Mouse (Mus musculus) MEL (cell line): Measurements from ENCODE around the gene C2cd4d. TPM values are rescaled to one million over a fixed set of nuclear protein-coding genes. Genes with fewer than 3 reads are reported as not detected.

Experiments used
- DNase-seq: peaks from one replicate; pipeline ENCODE4 v3.0.0; 2011; ENCODE audit warnings: low read depth, low spot score
- H3K27ac ChIP-seq: 2 replicates; pipeline ENCODE4 v1.5.1; 2012; ENCODE audit warnings: low read depth, mild to moderate bottlenecking, control low read depth, low read length, moderate library complexity; ENCODE audit not compliant: control insufficient read depth
- H3K27me3 ChIP-seq, 2 experiments: fragments of 150-350 bp in 1 of 2; sonication (generic) in 1 of 2; 2 replicates each; pipeline ENCODE4 v1.6.1; 2012; ENCODE audit warnings: low read length in 2 of 2, mild to moderate bottlenecking in 2 of 2, improper control_type of control experiment in 1 of 2, moderate library complexity in 1 of 2; ENCODE audit not compliant: insufficient read depth in 2 of 2, control insufficient read depth in 1 of 2
- H3K36me3 ChIP-seq, 2 experiments: 2 replicates each; pipeline ENCODE4 v1.6.1; 2012 to 2014; ENCODE audit warnings: low read length in 2 of 2, improper control_type of control experiment in 1 of 2, inconsistent platforms in 1 of 2, mild to moderate bottlenecking in 1 of 2; ENCODE audit not compliant: insufficient read depth in 2 of 2, control insufficient read depth in 1 of 2
- H3K4me1 ChIP-seq, 2 experiments: fragments of 150-350 bp in 1 of 2; sonication (generic) in 1 of 2; 2 replicates each; pipeline ENCODE4 v1.6.1; 2012; ENCODE audit warnings: low read length in 2 of 2, improper control_type of control experiment in 1 of 2, mild to moderate bottlenecking in 1 of 2; ENCODE audit not compliant: insufficient read depth in 2 of 2, control insufficient read depth in 1 of 2
- H3K4me3 ChIP-seq, 2 experiments: fragments of 150-350 bp in 1 of 2; sonication (generic) in 1 of 2; 2 replicates each; pipeline ENCODE4 v1.5.1; 2012; ENCODE audit warnings: low read depth in 2 of 2, low read length in 2 of 2, mild to moderate bottlenecking in 2 of 2, moderate library complexity in 2 of 2, control low read depth in 1 of 2, improper control_type of control experiment in 1 of 2; ENCODE audit not compliant: control insufficient read depth in 1 of 2, insufficient read depth in 1 of 2
- H3K79me2 ChIP-seq: 2 replicates; pipeline ENCODE4 v1.6.1; 2012; ENCODE audit warnings: mild to moderate bottlenecking, low read length, moderate library complexity; ENCODE audit not compliant: control insufficient read depth, poor library complexity, insufficient read depth
- H3K9ac ChIP-seq: 2 replicates; pipeline ENCODE4 v1.6.1; 2012; ENCODE audit warnings: low read depth, mild to moderate bottlenecking, control low read depth, low read length, moderate library complexity; ENCODE audit not compliant: control insufficient read depth, poor library complexity, severe bottlenecking
- H3K9me3 ChIP-seq: fragments of 150-350 bp; sonication (generic); replicated peaks from 2 replicates; pipeline ENCODE4 v1.6.1; 2012; ENCODE audit warnings: mild to moderate bottlenecking, low read length, improper control_type of control experiment, moderate library complexity; ENCODE audit not compliant: insufficient read depth
- CHD1 ChIP-seq: IDR thresholded peaks from 2 replicates; pipeline ENCODE4 v1.6.1; 2012; ENCODE audit warnings: low read depth, mild to moderate bottlenecking, inconsistent platforms, low read length, improper control_type of control experiment
- CTCF ChIP-seq, 3 experiments: IDR thresholded peaks in 2 of 3; conservative IDR thresholded peaks in 1 of 3; 2 replicates each; pipeline ENCODE4 v1.5.1; 2011 to 2012; ENCODE audit warnings: low read length in 3 of 3, low read depth in 2 of 3, mild to moderate bottlenecking in 2 of 3, improper control_type of control experiment in 1 of 3, inconsistent platforms in 1 of 3, mixed read lengths in 1 of 3, moderate library complexity in 1 of 3; ENCODE audit not compliant: control insufficient read depth in 1 of 3, insufficient read depth in 1 of 3, poor library complexity in 1 of 3, severe bottlenecking in 1 of 3
- E2F4 ChIP-seq: IDR thresholded peaks from 2 replicates; pipeline ENCODE4 v1.6.1; 2011; ENCODE audit warnings: low read depth, low read length, improper control_type of control experiment, borderline replicate concordance
- ELF1 ChIP-seq: IDR thresholded peaks from 2 replicates; pipeline ENCODE4 v1.6.1; 2014; ENCODE audit warnings: low read depth, mild to moderate bottlenecking, inconsistent platforms, low read length, improper control_type of control experiment, moderate library complexity
- EP300 ChIP-seq, 2 experiments: IDR thresholded peaks; 2 replicates each; pipeline ENCODE4 v1.6.1; 2011; ENCODE audit warnings: improper control_type of control experiment in 2 of 2, low read length in 2 of 2, low read depth in 1 of 2, mild to moderate bottlenecking in 1 of 2
- GABPA ChIP-seq: IDR thresholded peaks from 2 replicates; pipeline ENCODE4 v1.6.1; 2012; ENCODE audit warnings: low read depth, mild to moderate bottlenecking, inconsistent platforms, low read length, improper control_type of control experiment, moderate library complexity
- HCFC1 ChIP-seq: IDR thresholded peaks from 2 replicates; pipeline ENCODE4 v1.6.1; 2012; ENCODE audit warnings: low read depth, mild to moderate bottlenecking, inconsistent platforms, low read length, improper control_type of control experiment, moderate library complexity
- MAX ChIP-seq: IDR thresholded peaks from 2 replicates; pipeline ENCODE4 v1.6.1; 2011; ENCODE audit warnings: low read length, improper control_type of control experiment
- NRF1 ChIP-seq: IDR thresholded peaks from 2 replicates; pipeline ENCODE4 v1.6.1; 2014; ENCODE audit warnings: low read depth, mild to moderate bottlenecking, inconsistent platforms, low read length, improper control_type of control experiment, moderate library complexity; ENCODE audit not compliant: poor library complexity, insufficient read depth, severe bottlenecking
- RAD21 ChIP-seq: IDR thresholded peaks from 2 replicates; pipeline ENCODE4 v1.6.1; 2011; ENCODE audit warnings: mild to moderate bottlenecking, low read depth, low read length, improper control_type of control experiment
- SIN3A ChIP-seq: IDR thresholded peaks from 2 replicates; pipeline ENCODE4 v1.6.1; 2012; ENCODE audit warnings: low read length, improper control_type of control experiment, inconsistent platforms
- USF1 ChIP-seq: IDR thresholded peaks from 2 replicates; pipeline ENCODE4 v1.6.1; 2014; ENCODE audit warnings: low read depth, mild to moderate bottlenecking, inconsistent platforms, low read length, improper control_type of control experiment, moderate library complexity
- USF2 ChIP-seq, 2 experiments: IDR thresholded peaks; 2 replicates each; pipeline ENCODE4 v1.6.1; 2011 to 2012; ENCODE audit warnings: improper control_type of control experiment in 2 of 2, low read length in 2 of 2, borderline replicate concordance in 1 of 2, inconsistent platforms in 1 of 2, low read depth in 1 of 2, mild to moderate bottlenecking in 1 of 2; ENCODE audit not compliant: insufficient read depth in 1 of 2
- ZKSCAN1 ChIP-seq: IDR thresholded peaks from 2 replicates; pipeline ENCODE4 v1.6.1; 2012; ENCODE audit warnings: low read depth, mild to moderate bottlenecking, inconsistent platforms, low read length, improper control_type of control experiment, moderate library complexity
- polyA plus RNA-seq, 2 experiments: library from polyadenylated mRNA; stranded (reverse) in 1 of 2; unstranded in 1 of 2; fragments of >175 nt in 1 of 2; fragments of >200 nt in 1 of 2; gene quantifications; 2 replicates each; pipeline versions ENCODE4 v1.2.1 to v1.2.4; 2012; ENCODE audit warnings: low replicate concordance in 2 of 2, low read depth in 1 of 2; ENCODE audit not compliant: insufficient read length in 2 of 2, insufficient read depth in 1 of 2, missing spikeins in 1 of 2
- total RNA-seq: library from RNA; depleted of rRNA; stranded (reverse); fragments of 300-350 nt; gene quantifications from 2 replicates; pipeline ENCODE4 v1.2.3, GENCODE M21; 2012

Gene C2cd4d
- total and polyA plus RNA-seq, 3 experiments = not detected

GRCm38 (mm10) chr3:94369709-94370108 lies 7.5 kb downstream of the C2cd4d start (continued):
- peak; percentile 45; the same call in 1 of the 2 replicates for TF ChIP-seq SIN3A

DNA sequence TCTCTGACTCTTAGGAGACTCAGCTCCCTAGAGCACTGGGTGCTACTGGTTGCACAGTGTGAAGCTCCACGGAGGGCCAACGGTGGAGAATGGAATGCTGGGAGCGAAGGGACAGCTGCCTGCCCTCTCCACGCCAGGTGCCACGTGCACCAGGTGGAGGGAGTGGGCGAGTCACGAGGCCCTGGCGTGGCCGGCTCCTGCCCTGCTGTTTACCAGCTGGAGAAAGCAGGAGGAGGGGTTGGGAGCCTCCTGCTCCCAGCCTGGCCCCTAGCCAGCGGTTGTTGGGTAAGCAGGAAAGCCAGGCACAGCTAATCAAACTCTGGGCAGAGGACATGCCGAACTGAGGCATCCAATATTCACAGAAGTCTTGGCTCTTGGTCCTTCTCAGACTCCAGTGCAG lies 9.4 kb downstream of the C2cd4d start:
- Histone ChIP-seq H3K9ac (no peak overlapping the region), H3K4me1 (peaks cover 0 to 4% of the 10 kb centered on the region in 2 experiments; a peak in 3 of 4 replicates), H3K27ac (no peak overlapping the region)
- TF ChIP-seq EP300 (IDR thresholded peaks at IDR 0.05; ENCODE audit: low read depth in 1 of 2, low read length in 2 of 2) (no peak), GABPA (no peak), HCFC1 (no peak), RAD21 (no peak)
- TF ChIP-seq, all 39 proteins: peak for 0
- Histone ChIP-seq H3K79me2 (no peaks in the 10 kb centered on the region), H3K9me3 (no peaks in the 10 kb centered on the region), H3K27me3 (no peaks in the 10 kb centered on the region), H3K36me3 (peaks cover 0 to 6% of the 10 kb centered on the region in 2 experiments; a peak in 2 of 4 replicates), H3K4me3 (no peak overlapping the region)
- no peak for DNase-seq

DNA sequence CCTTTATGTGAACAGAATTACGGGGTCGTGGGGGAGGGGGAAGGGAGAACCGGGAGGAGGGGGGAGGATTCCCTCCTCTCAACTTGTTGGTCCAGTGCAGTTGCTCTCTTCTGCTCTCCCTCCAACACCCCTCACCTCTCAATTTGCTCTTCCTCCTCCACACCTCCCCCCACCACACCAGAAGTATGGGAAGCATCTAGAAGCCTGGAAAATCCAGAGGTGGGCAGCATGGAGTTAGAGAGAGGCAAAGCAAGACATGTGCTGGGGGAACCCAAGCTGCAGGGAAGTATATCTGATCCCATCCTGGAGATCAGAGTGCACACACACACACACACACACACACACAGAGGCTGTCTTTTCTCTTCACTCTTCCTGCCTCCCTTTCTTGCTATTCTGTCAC lies 9.8 kb downstream of the C2cd4d start:
- Histone ChIP-seq H3K36me3 (peaks cover 0 to 6% of the 10 kb centered on the region in 2 experiments; a peak in 2 of 4 replicates), H3K27ac (no peak overlapping the region), H3K4me1 (peaks cover 0 to 4% of the 10 kb centered on the region in 2 experiments; a peak in 3 of 4 replicates), H3K9ac (no peak overlapping the region), H3K27me3 (no peaks in the 10 kb centered on the region), H3K9me3 (no peaks in the 10 kb centered on the region), H3K4me3 (no peak overlapping the region), H3K79me2 (no peaks in the 10 kb centered on the region)
- TF ChIP-seq USF1 (no peak), ZKSCAN1 (no peak), MAX (no peak), CTCF (IDR thresholded peaks at IDR 0.05 in 2 of 3, conservative IDR thresholded peaks at IDR 0.05 in 1 of 3; ENCODE audit: control insufficient read depth in 1 of 3, insufficient read depth in 1 of 3, low read depth in 2 of 3, low read length in 3 of 3, poor library complexity in 1 of 3, severe bottlenecking in 1 of 3) (no peak), USF2 (IDR thresholded peaks at IDR 0.05; ENCODE audit: borderline replicate concordance in 1 of 2, insufficient read depth in 1 of 2, low read depth in 1 of 2, low read length in 2 of 2) (no peak)
- DNase-seq = no peak

GRCm38 (mm10) chr3:94372641-94373040 lies 10.4 kb downstream of the C2cd4d start, which contains the start of gene Rorc:
Gene Rorc (plus strand): TSS chr3:94372794.
- H3K27ac ChIP-seq = no peak within 1 kb of the TSS
- no peak for DNase-seq
- peaks cover 0 to 6% of the 10 kb centered on the region in 2 experiments; a peak in 2 of 4 replicates for H3K36me3 ChIP-seq
- no peak within 1 kb of the TSS for H3K9ac ChIP-seq
- no peaks in the 10 kb centered on the region for H3K27me3 ChIP-seq
- H3K9me3 ChIP-seq = no peaks in the 10 kb centered on the region
- TF ChIP-seq USF1 (no peak), ELF1 (no peak), RAD21 (no peak), NRF1 (no peak), E2F4 (no peak), CHD1 (no peak)
- H3K79me2 ChIP-seq = no peaks in the 10 kb centered on the region
- H3K4me3 ChIP-seq = no peak within 1 kb of the TSS
- peaks cover 0 to 4% of the 10 kb centered on the region in 2 experiments; a peak in 3 of 4 replicates for H3K4me1 ChIP-seq
